Mouse (Mus musculus) limb, embryonic 10.5 days (tissue): ENCODE measurements around the gene Mrc1. TPM values are rescaled to one million over a fixed set of nuclear protein-coding genes. Genes with fewer than 3 reads are reported as not detected.

Source experiments
- DNase-seq: peaks from one replicate; pipeline ENCODE4 v3.0.0-alpha.2; 2017; ENCODE audit warnings: low spot score
- H3K27ac ChIP-seq: fragments of 300-500 bp; sonication (generic); 2 replicates; pipeline ENCODE4 v1.5.1; 2016; ENCODE audit warnings: mild to moderate bottlenecking
- H3K27me3 ChIP-seq: fragments of 300-500 bp; sonication (generic); 2 replicates; pipeline ENCODE4 v1.6.1; 2016; ENCODE audit warnings: low read depth, mild to moderate bottlenecking; ENCODE audit not compliant: poor library complexity, severe bottlenecking
- H3K36me3 ChIP-seq: fragments of 300-500 bp; sonication (generic); 2 replicates; pipeline ENCODE4 v1.6.1; 2016; ENCODE audit warnings: mild to moderate bottlenecking, moderate library complexity
- H3K4me1 ChIP-seq: fragments of 300-500 bp; sonication (generic); 2 replicates; pipeline ENCODE4 v1.6.1; 2016
- H3K4me3 ChIP-seq: fragments of 300-500 bp; sonication (generic); 2 replicates; pipeline ENCODE4 v1.5.1; 2016; ENCODE audit warnings: mild to moderate bottlenecking, moderate library complexity
- H3K9me3 ChIP-seq: fragments of 300-500 bp; sonication (generic); replicated peaks from 2 replicates; pipeline ENCODE4 v1.6.1; 2016; ENCODE audit warnings: mild to moderate bottlenecking
- WGBS: fragments of 180-500 bp; shearing (Covaris S2); methylation state at CpG from one replicate; pipeline ENCODE4 v1.1.7; 2016; 5-methylcytosine and 5-hydroxymethylcytosine counted together
- polyA plus RNA-seq: library from polyadenylated mRNA; unstranded; fragments of >200 nt; fragmentation: Nextera tagmentation; extraction: Ambion mirVana; gene quantifications from 2 replicates; pipeline ENCODE4 v1.2.1, GENCODE M21; 2016

The Mrc1 gene
- polyA plus RNA-seq, 1 experiment from 2014 or later = 1.4 TPM

DNA sequence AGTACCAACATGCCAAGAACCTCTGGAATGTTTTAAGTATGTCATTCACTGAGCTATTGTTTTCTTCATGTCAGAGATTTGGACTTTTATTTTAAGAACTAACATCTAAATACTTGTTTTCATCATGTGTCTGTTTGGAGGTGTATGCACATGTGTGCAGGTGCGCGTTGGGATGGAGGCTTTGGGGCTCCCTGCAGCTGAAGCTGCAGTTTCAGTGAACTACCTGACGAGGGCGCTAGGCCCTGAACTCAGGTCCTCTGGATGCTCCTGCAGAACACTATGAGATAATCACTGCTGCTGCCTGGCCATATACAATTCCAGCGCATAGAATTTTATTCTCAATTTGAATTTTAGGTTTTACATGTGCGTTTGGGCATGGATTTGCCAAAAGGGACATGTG lies 11.1 kb upstream of the Mrc1 start:
- 72% methylated on average over 6 of the region's 6 CpGs for WGBS
- no peak overlapping the region for H3K4me3 ChIP-seq
- no peak overlapping the region for H3K27ac ChIP-seq
- no peaks in the 10 kb centered on the region for H3K27me3 ChIP-seq
- DNase-seq = no peak
- H3K9me3 ChIP-seq = no peaks in the 10 kb centered on the region
- H3K36me3 ChIP-seq = no peaks in the 10 kb centered on the region
- H3K4me1 ChIP-seq = no peaks in the 10 kb centered on the region

DNA sequence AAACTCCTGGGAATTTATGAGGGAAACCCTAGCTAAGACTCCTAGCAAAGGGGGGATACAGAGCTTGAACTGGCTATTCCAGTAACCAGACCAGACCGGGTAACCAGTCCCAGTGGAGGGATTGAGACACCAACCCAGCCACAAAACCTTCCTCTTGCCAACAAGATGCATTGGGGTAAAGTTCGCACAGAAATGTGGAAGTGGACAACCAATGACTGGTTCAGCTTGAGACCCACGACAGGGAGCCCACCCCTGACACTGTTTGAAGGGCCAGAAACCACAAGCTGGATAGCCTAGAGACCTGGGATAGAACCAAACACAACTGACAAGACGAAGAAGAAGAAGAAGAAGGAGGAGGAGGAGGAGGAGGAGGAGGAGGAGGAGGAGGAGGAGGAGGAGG lies 4.8 kb upstream of the Mrc1 start:
- no peak overlapping the region for H3K27ac ChIP-seq
- no peaks in the 10 kb centered on the region for H3K9me3 ChIP-seq
- WGBS = 83% methylated on average over 3 of the region's 4 CpGs

DNA sequence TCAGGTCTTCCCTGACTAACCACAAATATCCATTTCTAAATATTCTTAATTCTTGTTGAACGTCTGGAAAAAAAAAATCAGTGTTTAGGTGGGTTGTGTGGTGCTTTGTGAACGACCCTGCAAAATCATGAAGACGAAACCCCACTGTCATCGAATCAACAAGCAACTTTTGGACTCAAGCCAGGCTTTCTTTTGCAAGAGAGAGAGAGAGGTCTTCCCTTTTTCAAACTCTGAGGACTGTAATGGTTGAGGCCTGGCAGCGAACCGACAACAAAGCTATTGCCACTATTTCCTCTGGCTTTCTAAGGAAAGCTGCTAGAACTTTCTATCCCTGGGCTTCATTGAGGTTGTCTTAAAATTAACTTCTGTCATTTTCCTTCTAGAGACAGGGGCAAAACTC lies 697 bp upstream of the Mrc1 start:
- 92% methylated on average over 6 of the region's 6 CpGs for WGBS

More for the DNA sequence above, 4.8 kb upstream of the Mrc1 start:
- DNase-seq = no peak
- Histone ChIP-seq H3K4me3 (no peak overlapping the region), H3K4me1 (no peaks in the 10 kb centered on the region), H3K36me3 (no peaks in the 10 kb centered on the region), H3K27me3 (no peaks in the 10 kb centered on the region)

DNA sequence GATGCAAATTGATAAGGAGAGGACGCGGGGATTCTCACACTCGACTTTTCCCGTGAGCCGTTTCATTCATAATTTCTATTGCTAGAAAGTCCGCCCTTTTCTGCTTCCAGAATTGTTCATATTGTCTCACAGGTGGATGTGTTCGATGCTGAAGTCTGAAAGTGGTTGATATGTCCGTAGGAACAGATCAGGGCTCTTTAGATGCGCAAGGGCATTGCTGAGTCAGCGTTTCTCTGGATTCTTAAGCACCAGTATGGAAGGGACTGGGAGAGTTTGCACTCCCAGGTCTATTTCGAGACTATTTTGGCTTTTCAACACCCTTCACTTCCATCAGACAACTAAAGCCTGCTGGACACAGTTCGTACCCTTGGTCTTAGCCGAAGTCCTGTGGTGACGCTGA lies 787 bp downstream of the Mrc1 start:
- Histone ChIP-seq H3K36me3 (no peaks in the 10 kb centered on the region), H3K4me3 (no peak overlapping the region), H3K27me3 (no peaks in the 10 kb centered on the region), H3K4me1 (no peaks in the 10 kb centered on the region), H3K27ac (no peak overlapping the region), H3K9me3 (no peaks in the 10 kb centered on the region)
- DNase-seq = no peak
- WGBS = 92% methylated on average over 14 of the region's 14 CpGs

More for the DNA sequence above, 697 bp upstream of the Mrc1 start:
- H3K4me1 ChIP-seq = no peaks in the 10 kb centered on the region
- no peaks in the 10 kb centered on the region for H3K27me3 ChIP-seq
- DNase-seq = no peak
- no peaks in the 10 kb centered on the region for H3K36me3 ChIP-seq
- no peak overlapping the region for H3K27ac ChIP-seq
- H3K4me3 ChIP-seq = no peak overlapping the region
- no peaks in the 10 kb centered on the region for H3K9me3 ChIP-seq

DNA sequence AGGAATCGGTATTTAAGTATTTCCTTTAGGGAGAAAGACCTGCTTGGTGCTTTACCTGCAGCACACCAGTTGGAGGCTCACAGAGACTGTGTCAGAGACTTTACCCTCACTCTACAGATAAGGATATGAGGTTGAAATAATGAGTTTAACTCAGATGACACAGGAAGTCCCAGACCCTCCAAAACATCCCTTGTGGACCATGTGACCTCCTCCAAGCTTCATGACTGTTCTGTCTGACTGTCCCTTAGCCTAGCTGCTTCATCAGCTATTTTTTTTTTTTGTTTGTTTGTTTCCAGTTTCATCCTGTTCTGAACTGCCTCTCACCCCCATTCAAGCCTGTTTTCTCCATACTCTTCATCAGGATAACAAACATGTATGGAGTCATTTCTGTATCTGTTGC lies 3.7 kb downstream of the Mrc1 start:
- DNase-seq = no peak
- Histone ChIP-seq H3K27me3 (no peaks in the 10 kb centered on the region), H3K36me3 (no peaks in the 10 kb centered on the region), H3K27ac (no peak overlapping the region), H3K9me3 (no peaks in the 10 kb centered on the region), H3K4me1 (no peaks in the 10 kb centered on the region), H3K4me3 (no peak overlapping the region)
- WGBS = 94% methylated on average over 1 of the region's 1 CpGs

GRCm38 (mm10) chr2:14233983-14234382 lies 4.8 kb downstream of the Mrc1 start:
- H3K27ac ChIP-seq = no peak overlapping the region
- no peak overlapping the region for H3K4me3 ChIP-seq
- H3K27me3 ChIP-seq = no peaks in the 10 kb centered on the region
- no peaks in the 10 kb centered on the region for H3K36me3 ChIP-seq
- H3K9me3 ChIP-seq = no peaks in the 10 kb centered on the region
- no peak for DNase-seq
- no peaks in the 10 kb centered on the region for H3K4me1 ChIP-seq
- 82% methylated on average over 2 of the region's 2 CpGs for WGBS

DNA sequence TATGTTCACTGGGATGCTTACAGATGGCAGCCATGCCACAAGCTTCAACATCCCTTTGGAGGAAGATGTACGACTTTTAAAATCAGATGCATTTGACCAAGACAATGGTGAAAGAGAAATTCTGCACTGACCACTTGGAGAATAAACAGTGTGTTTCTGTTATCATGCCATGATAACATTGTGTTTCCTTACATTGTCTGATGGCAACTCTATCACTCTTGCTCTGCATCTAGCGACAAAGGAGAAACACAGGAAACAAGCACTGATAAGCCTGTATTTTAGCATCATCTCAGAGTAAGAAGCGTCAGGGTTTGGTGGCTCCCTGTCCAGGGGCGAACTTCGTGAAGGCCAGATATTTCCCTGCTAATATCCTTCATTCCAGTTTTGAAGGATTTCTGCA lies 6.1 kb downstream of the Mrc1 start:
- Histone ChIP-seq H3K9me3 (no peaks in the 10 kb centered on the region), H3K4me3 (no peak overlapping the region), H3K27me3 (no peaks in the 10 kb centered on the region), H3K36me3 (no peaks in the 10 kb centered on the region), H3K4me1 (no peaks in the 10 kb centered on the region), H3K27ac (no peak overlapping the region)
- whole genome bisulfite sequencing = 89% methylated on average over 5 of the region's 5 CpGs
- no peak for DNase-seq

GRCm38 (mm10) chr2:14236920-14237319 lies 7.7 kb downstream of the Mrc1 start:
- 92% methylated on average over 4 of the region's 4 CpGs for WGBS
- Histone ChIP-seq H3K27me3 (no peaks in the 10 kb centered on the region), H3K9me3 (no peaks in the 10 kb centered on the region), H3K4me1 (no peaks in the 10 kb centered on the region), H3K36me3 (no peaks in the 10 kb centered on the region), H3K4me3 (no peak overlapping the region), H3K27ac (no peak overlapping the region)
- no peak for DNase-seq

DNA sequence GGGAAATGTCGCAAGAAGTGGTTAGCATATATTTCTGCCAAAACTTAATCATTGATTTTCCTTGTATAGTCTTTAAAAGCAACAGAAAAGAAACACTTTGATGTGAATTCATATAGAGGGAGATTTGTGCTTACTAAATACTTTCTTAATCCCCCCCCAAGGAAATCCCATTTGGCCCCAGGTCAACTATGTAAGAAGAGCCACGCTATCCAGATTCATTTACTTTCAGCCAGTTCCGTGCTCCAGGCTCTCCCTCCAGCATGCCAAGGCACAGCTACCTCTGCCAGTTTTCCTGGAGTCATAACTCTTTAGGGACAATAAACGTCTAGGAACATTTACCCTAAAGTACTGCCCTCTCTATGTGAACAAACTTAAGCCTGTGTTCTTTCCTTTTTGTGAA lies 8.5 kb downstream of the Mrc1 start:
- 60% methylated on average over 4 of the region's 4 CpGs for WGBS
- H3K9me3 ChIP-seq = no peaks in the 10 kb centered on the region
- DNase-seq = no peak
- H3K4me1 ChIP-seq = no peaks in the 10 kb centered on the region
- H3K27me3 ChIP-seq = no peaks in the 10 kb centered on the region
- no peak overlapping the region for H3K4me3 ChIP-seq
- no peak overlapping the region for H3K27ac ChIP-seq
- H3K36me3 ChIP-seq = no peaks in the 10 kb centered on the region

GRCm38 (mm10) chr2:14239151-14239550 lies 10.0 kb downstream of the Mrc1 start:
- no peak for DNase-seq
- H3K27ac ChIP-seq = no peak overlapping the region
- no peaks in the 10 kb centered on the region for H3K27me3 ChIP-seq
- no peak overlapping the region for H3K4me3 ChIP-seq
- H3K9me3 ChIP-seq = no peaks in the 10 kb centered on the region
- no peaks in the 10 kb centered on the region for H3K4me1 ChIP-seq
- WGBS = 83% methylated on average over 5 of the region's 5 CpGs
- H3K36me3 ChIP-seq = no peaks in the 10 kb centered on the region

- Histone ChIP-seq H3K36me3 (no peaks in the 10 kb centered on the region), H3K27ac (no peak overlapping the region), H3K4me3 (no peak overlapping the region), H3K4me1 (no peaks in the 10 kb centered on the region), H3K27me3 (no peaks in the 10 kb centered on the region), H3K9me3 (no peaks in the 10 kb centered on the region)
- DNase-seq = no peak
- WGBS = 95% methylated on average over 5 of the region's 5 CpGs
These were observed 15.0 kb downstream of the Mrc1 start for GRCm38 (mm10) chr2:14244157-14244556.

DNA sequence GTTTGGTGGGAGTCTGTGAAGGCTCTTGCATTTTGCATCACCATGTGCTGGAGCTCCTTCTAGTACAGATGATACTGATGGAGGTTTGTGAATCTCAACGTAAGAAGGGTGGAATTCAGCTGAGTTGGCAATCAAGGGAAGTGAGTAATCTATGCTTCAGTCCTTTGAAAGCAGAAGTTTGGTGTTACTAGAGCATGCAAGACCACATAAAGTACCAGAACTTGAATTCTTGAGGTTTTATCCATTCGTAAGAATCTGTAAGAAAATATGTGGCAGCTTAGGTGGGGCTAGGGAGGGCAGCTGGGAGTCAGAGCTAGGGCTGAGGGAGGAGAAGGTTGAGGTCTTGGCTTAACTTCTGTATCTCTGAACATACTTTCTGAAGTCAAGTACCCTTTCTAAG lies 15.5 kb downstream of the Mrc1 start:
- no peaks in the 10 kb centered on the region for H3K27me3 ChIP-seq
- DNase-seq = no peak
- WGBS = 87% methylated on average over 2 of the region's 2 CpGs

GRCm38 (mm10) chr2:14249839-14250564 lies 20.8 kb downstream of the Mrc1 start:
- WGBS = 77% methylated on average over 3 of the region's 3 CpGs
- H3K27ac ChIP-seq = no peak overlapping the region
- no peaks in the 10 kb centered on the region for H3K4me1 ChIP-seq
- H3K27me3 ChIP-seq = no peaks in the 10 kb centered on the region
- H3K36me3 ChIP-seq = no peaks in the 10 kb centered on the region
- no peak for DNase-seq
- H3K4me3 ChIP-seq = no peak overlapping the region
- H3K9me3 ChIP-seq = no peaks in the 10 kb centered on the region

More for the DNA sequence above, 15.5 kb downstream of the Mrc1 start:
- no peak overlapping the region for H3K4me3 ChIP-seq
- no peaks in the 10 kb centered on the region for H3K4me1 ChIP-seq
- H3K27ac ChIP-seq = no peak overlapping the region
- H3K36me3 ChIP-seq = no peaks in the 10 kb centered on the region
- H3K9me3 ChIP-seq = no peaks in the 10 kb centered on the region

- Histone ChIP-seq H3K27ac (no peak overlapping the region), H3K27me3 (no peaks in the 10 kb centered on the region), H3K36me3 (no peaks in the 10 kb centered on the region), H3K4me3 (no peak overlapping the region), H3K4me1 (no peaks in the 10 kb centered on the region), H3K9me3 (no peaks in the 10 kb centered on the region)
- 83% methylated on average over 3 of the region's 3 CpGs for WGBS
- DNase-seq = no peak
These were observed 22.7 kb downstream of the Mrc1 start for GRCm38 (mm10) chr2:14251938-14252337.
